ENCODE assay signal across 22 mouse cellular contexts in genomic region chr5:24827173-24827572, GRCm38 (mm10). TPM values are rescaled to one million over a fixed set of nuclear protein-coding genes. Genes with fewer than 3 reads are reported as not detected.
DNase-seq lines count a peak whose midpoint lies in the region; ATAC-seq and TF ChIP-seq lines count a peak whose summit lies in the region.
"Had no signal": no experiment of that assay in that cellular context is flagged by ENCODE, and none has a peak within 500 bp of the region (broad histone marks: within the 10 kb centered on the region; RNA-seq: fewer than 3 reads in every experiment).

No protein-coding gene starts in this region.

- no peaks in the 10 kb centered on the region for H3K9me3 ChIP-seq in liver, postnatal 0 days (ENCODE audit: low read length)
- H3K9me3 ChIP-seq in liver, embryonic 12.5 days (replicated peaks), result no peaks in the 10 kb centered on the region
- H3K9me3 ChIP-seq in CH12.LX (replicated peaks; ENCODE audit: low read length), result no peaks in the 10 kb centered on the region
- no peaks in the 10 kb centered on the region for H3K9me3 ChIP-seq in embryonic facial prominence, embryonic 10.5 days
- H3K9me3 ChIP-seq in midbrain, embryonic 16.5 days (replicated peaks; ENCODE audit: control insufficient read depth, low read length, poor library complexity, severe bottlenecking), result no peaks in the 10 kb centered on the region
- H3K9me3 ChIP-seq: embryonic facial prominence, embryonic 12.5 days; G1E; hindbrain, embryonic 15.5 days; neural tube, embryonic 12.5 days had no signal

- no peaks in the 10 kb centered on the region for H3K27me3 ChIP-seq in liver, postnatal 0 days (ENCODE audit: insufficient read depth, low read length)
- no peaks in the 10 kb centered on the region for H3K27me3 ChIP-seq in liver, embryonic 12.5 days (replicated peaks)
- H3K27me3 ChIP-seq in CH12.LX (replicated peaks), result no peaks in the 10 kb centered on the region
- no peaks in the 10 kb centered on the region for H3K27me3 ChIP-seq in embryonic facial prominence, embryonic 10.5 days (replicated peaks; ENCODE audit: low read depth, poor library complexity, severe bottlenecking)
- H3K27me3 ChIP-seq in midbrain, embryonic 16.5 days (ENCODE audit: control insufficient read depth, insufficient read depth, low read depth, low read length), result no peaks in the 10 kb centered on the region
- H3K27me3 ChIP-seq: embryonic facial prominence, embryonic 12.5 days; hindbrain, embryonic 15.5 days; neural tube, embryonic 12.5 days had no signal

- dilution Hi-C loops in CH12.LX (cut with MboI; ENCODE audit: extremely low pct_ligation_motif_present, extremely low pct_unique_long_range_greater_than_20kb, low sequenced_read_pairs), result no loop called here

- H3K79me2 ChIP-seq in CH12.LX (replicated peaks; ENCODE audit: control insufficient read depth, extremely low read depth, insufficient read depth, poor library complexity, severe bottlenecking), result peaks cover 85% of the 10 kb centered on the region

- no peak for TF ChIP-seq RAD21 in CH12.LX (IDR thresholded peaks at IDR 0.05; ENCODE audit: low read depth, low read length)

- in situ Hi-C loops in CH12.LX (cut with MboI; ENCODE audit: low pct_ligation_motif_present, low pct_unique_long_range_greater_than_20kb, low sequenced_read_pairs), result no loop called here

- H3K4me1 ChIP-seq in liver, postnatal 0 days (ENCODE audit: insufficient read depth), result peaks cover 47% of the 10 kb centered on the region
- peaks cover 61% of the 10 kb centered on the region for H3K4me1 ChIP-seq in liver, embryonic 12.5 days
- peaks cover 31 to 71% of the 10 kb centered on the region in 2 experiments for H3K4me1 ChIP-seq in CH12.LX (ENCODE audit: control insufficient read depth in 1 of 2, insufficient read depth in 2 of 2)
- H3K4me1 ChIP-seq in embryonic facial prominence, embryonic 10.5 days, result peaks cover 16% of the 10 kb centered on the region
- H3K4me1 ChIP-seq in midbrain, embryonic 16.5 days (ENCODE audit: control insufficient read depth, insufficient read depth, low read length), result 0 out of 2 replicates have a peak, but pooled peaks cover 5% of the 10 kb centered on the region
- H3K4me1 ChIP-seq: neural tube, embryonic 12.5 days had no signal

- H3K36me3 ChIP-seq in liver, postnatal 0 days (replicated peaks; ENCODE audit: insufficient read depth, low read length), result no peaks in the 10 kb centered on the region
- peaks cover 3% of the 10 kb centered on the region; the same call in 1 of the 2 replicates for H3K36me3 ChIP-seq in liver, embryonic 12.5 days
- peaks cover 0 to 15% of the 10 kb centered on the region in 2 experiments for H3K36me3 ChIP-seq in CH12.LX (replicated peaks in 1 of 2; ENCODE audit: control insufficient read depth in 1 of 2, insufficient read depth in 1 of 2, low read length in 1 of 2)
- H3K36me3 ChIP-seq in embryonic facial prominence, embryonic 10.5 days (replicated peaks), result no peaks in the 10 kb centered on the region
- H3K36me3 ChIP-seq in midbrain, embryonic 16.5 days (ENCODE audit: control insufficient read depth, insufficient read depth, low read length), result no peaks in the 10 kb centered on the region
- H3K36me3 ChIP-seq: embryonic facial prominence, embryonic 12.5 days; hindbrain, embryonic 15.5 days; neural tube, embryonic 12.5 days had no signal

- 0 out of 2 replicates have a peak overlapping the region, but pooled peaks have one; percentile 44 for H3K27ac ChIP-seq in liver, postnatal 0 days (ENCODE audit: low read depth)
- no peak overlapping the region for H3K27ac ChIP-seq in liver, embryonic 12.5 days
- no peak overlapping the region for H3K27ac ChIP-seq in CH12.LX (ENCODE audit: insufficient read depth, low read depth)
- no peak overlapping the region for H3K27ac ChIP-seq in embryonic facial prominence, embryonic 10.5 days (replicated peaks)
- H3K27ac ChIP-seq in midbrain, embryonic 16.5 days (ENCODE audit: low read length), result no peak overlapping the region
- H3K27ac ChIP-seq: embryonic facial prominence, embryonic 12.5 days; hindbrain, embryonic 15.5 days; layer of hippocampus, adult 2 months; left cerebral cortex, adult 2 months; liver, embryonic 14.5 days; neural tube, embryonic 12.5 days had no signal

- H3K4me2 ChIP-seq in liver, postnatal 0 days (ENCODE audit: low read depth, low read length), result 0 out of 2 replicates have a peak overlapping the region, but pooled peaks have one; percentile 13
- no peak overlapping the region for H3K4me2 ChIP-seq in liver, embryonic 12.5 days
- H3K4me2 ChIP-seq in CH12.LX (ENCODE audit: insufficient read depth, low read depth, poor library complexity, severe bottlenecking), result no peak overlapping the region
- no peak overlapping the region for H3K4me2 ChIP-seq in midbrain, embryonic 16.5 days (ENCODE audit: low read length)
- H3K4me2 ChIP-seq: embryonic facial prominence, embryonic 12.5 days; hindbrain, embryonic 15.5 days; neural tube, embryonic 12.5 days had no signal

- WGBS in liver, postnatal 0 days (ENCODE audit: insufficient replicate concordance), result 52% methylated on average over 2 of the region's 2 CpGs
- 56% methylated on average over 2 of the region's 2 CpGs for WGBS in liver, embryonic 12.5 days (ENCODE audit: insufficient replicate concordance)
- 92% methylated on average over 2 of the region's 2 CpGs for WGBS in embryonic facial prominence, embryonic 10.5 days
- WGBS in midbrain, embryonic 16.5 days, result 89% methylated on average over 2 of the region's 2 CpGs

- TF ChIP-seq CTCF in liver, postnatal 0 days (IDR thresholded peaks at IDR 0.05; ENCODE audit: low read depth), result no peak
- no peak for TF ChIP-seq CTCF in CH12.LX (conservative IDR thresholded peaks at IDR 0.05 in 1 of 2, IDR thresholded peaks at IDR 0.05 in 1 of 2; ENCODE audit: low read depth in 2 of 2, low read length in 2 of 2)

- TF ChIP-seq POLR2A in CH12.LX (IDR thresholded peaks at IDR 0.05; ENCODE audit: low read depth, low read length), result no peak

- TF ChIP-seq EP300 in liver, postnatal 0 days (IDR thresholded peaks at IDR 0.05; ENCODE audit: low read depth), result no peak
- TF ChIP-seq EP300 in CH12.LX (IDR thresholded peaks at IDR 0.05; ENCODE audit: low read length), result 0 out of 2 replicates have a peak, but pooled peaks have one; percentile 10

- no peak overlapping the region for H3K4me3 ChIP-seq in liver, postnatal 0 days (ENCODE audit: low read depth, low read length)
- no peak overlapping the region for H3K4me3 ChIP-seq in liver, embryonic 12.5 days
- no peak overlapping the region for H3K4me3 ChIP-seq in CH12.LX (replicated peaks in 1 of 3; ENCODE audit: low read depth in 2 of 3, low read length in 2 of 3, poor library complexity in 1 of 3)
- H3K4me3 ChIP-seq in embryonic facial prominence, embryonic 10.5 days, result no peak overlapping the region
- H3K4me3 ChIP-seq in midbrain, embryonic 16.5 days (ENCODE audit: low read depth, low read length), result no peak overlapping the region
- H3K4me3 ChIP-seq: embryonic facial prominence, embryonic 12.5 days; hindbrain, embryonic 15.5 days; layer of hippocampus, adult 2 months; left cerebral cortex, adult 2 months; neural tube, embryonic 12.5 days had no signal

- ATAC-seq in liver, postnatal 0 days, result no peak
- ATAC-seq in liver, embryonic 12.5 days, result no peak
- peak; percentile 82 for ATAC-seq in common myeloid progenitor, adult 5-6 weeks (replicated peaks; ENCODE audit: low read depth, poor library complexity, severe bottlenecking)
- ATAC-seq in neutrophil, adult 5-6 weeks (ENCODE audit: extremely low read depth, insufficient number of reproducible peaks, low FRiP score, poor library complexity, severe bottlenecking), result peak; percentile 68
- ATAC-seq in activated CD4-positive, CD25-positive, alpha-beta regulatory T cell, adult 4 months, result no peak
- no peak for ATAC-seq in midbrain, embryonic 16.5 days
- ATAC-seq: forebrain, embryonic 16.5 days; intestine, postnatal 0 days had no signal

- H3K9ac ChIP-seq in liver, postnatal 0 days (replicated peaks), result no peak overlapping the region
- H3K9ac ChIP-seq in liver, embryonic 12.5 days, result no peak overlapping the region
- H3K9ac ChIP-seq in CH12.LX (ENCODE audit: insufficient read depth, low read depth), result no peak overlapping the region
- no peak overlapping the region for H3K9ac ChIP-seq in midbrain, embryonic 16.5 days (ENCODE audit: low read depth, low read length)
- H3K9ac ChIP-seq: embryonic facial prominence, embryonic 12.5 days; hindbrain, embryonic 15.5 days; liver, embryonic 14.5 days; neural tube, embryonic 12.5 days had no signal

- DNase-seq in liver, postnatal 0 days, result no peak
- DNase-seq in CH12.LX (ENCODE audit: extremely low read depth), result no peak
- no peak for DNase-seq in embryonic facial prominence, embryonic 10.5 days (ENCODE audit: low spot score)
- DNase-seq: adrenal gland, adult 8-10 months; cerebellum, adult 18-20 months; heart, postnatal 10 days; kidney, postnatal 10 days; right cerebral cortex, postnatal 14 days had no signal

TF ChIP-seq in CH12.LX, 34 proteins besides CTCF, POLR2A, EP300 and RAD21:
- TF ChIP-seq SIN3A (IDR thresholded peaks at IDR 0.05; ENCODE audit: low read length) (no peak), KAT2A (IDR thresholded peaks at IDR 0.05; ENCODE audit: insufficient replicate concordance, low read length) (no peak), RCOR1 (conservative IDR thresholded peaks at IDR 0.05; ENCODE audit: low read depth, low read length) (no peak), PAX5 (IDR thresholded peaks at IDR 0.05; ENCODE audit: low read length) (no peak), MYC (IDR thresholded peaks at IDR 0.05; ENCODE audit: low read depth, low read length) (no peak), ELF1 (IDR thresholded peaks at IDR 0.05; ENCODE audit: low read depth, low read length) (no peak), MXI1 (IDR thresholded peaks at IDR 0.05; ENCODE audit: low read depth, low read length) (no peak), MEF2A (IDR thresholded peaks at IDR 0.05; ENCODE audit: borderline replicate concordance, low read depth, low read length) (no peak)

RNA-seq across cellular contexts. Expression of gene Rheb, which starts 15.3 kb away (rescaled TPM):
- 79.6 and 80.0 TPM in 2 replicates for polyA plus RNA-seq in liver, postnatal 0 days (2015; fragmentation: Nextera tagmentation; extraction: Ambion mirVana)
- 110 and 113 TPM in 2 replicates for polyA plus RNA-seq in liver, embryonic 12.5 days (2016; fragmentation: Nextera tagmentation; extraction: Ambion mirVana)
- total RNA-seq in CH12.LX (2012; rRNA removed), result 17.0 and 20.8 TPM in 2 replicates
- 64.1 and 70.4 TPM in 2 replicates for total RNA-seq in CH12.LX (2014; rRNA removed)
- 41.0 and 46.2 TPM in 2 replicates for polyA plus RNA-seq in CH12.LX (2012; ENCODE audit: insufficient read length, low read depth)
- 41.4 and 52.9 TPM in 2 replicates for total RNA-seq in common myeloid progenitor, adult 5-6 weeks (2017)
- 48.2 and 59.8 TPM in 2 replicates for total RNA-seq in neutrophil, adult 5-6 weeks (2017)
- polyA plus RNA-seq in embryonic facial prominence, embryonic 10.5 days (2016; fragmentation: Nextera tagmentation; extraction: Ambion mirVana), result 169 and 178 TPM in 2 replicates
- polyA plus RNA-seq in activated CD4-positive, CD25-positive, alpha-beta regulatory T cell, adult 4 months (2017; shearing (Covaris generic)), result 10 to 100 TPM; 88.1 to 96.5 TPM
- 255 and 277 TPM in 2 replicates for polyA plus RNA-seq in midbrain, embryonic 16.5 days (2015; fragmentation: Nextera tagmentation; extraction: Ambion mirVana)

Comparison
In these comparisons a context has a peak if more than half of its experiments do, and no peak if none do; other contexts are left out.
1. ATAC-seq: peak in common myeloid progenitor, adult 5-6 weeks (single experiment) and neutrophil, adult 5-6 weeks (single experiment); none in liver, postnatal 0 days (single experiment), liver, embryonic 12.5 days (single experiment), activated CD4-positive, CD25-positive, alpha-beta regulatory T cell, adult 4 months (single experiment) and midbrain, embryonic 16.5 days (single experiment).